Mouse (Mus musculus): ENCODE results near the gene Cryz. TPM values are rescaled to one million over a fixed set of nuclear protein-coding genes. Genes with fewer than 3 reads are reported as not detected.

Gene Cryz
- total RNA-seq, 2 experiments from 2014 or later, result 15.5 to 21.8 TPM

DNA sequence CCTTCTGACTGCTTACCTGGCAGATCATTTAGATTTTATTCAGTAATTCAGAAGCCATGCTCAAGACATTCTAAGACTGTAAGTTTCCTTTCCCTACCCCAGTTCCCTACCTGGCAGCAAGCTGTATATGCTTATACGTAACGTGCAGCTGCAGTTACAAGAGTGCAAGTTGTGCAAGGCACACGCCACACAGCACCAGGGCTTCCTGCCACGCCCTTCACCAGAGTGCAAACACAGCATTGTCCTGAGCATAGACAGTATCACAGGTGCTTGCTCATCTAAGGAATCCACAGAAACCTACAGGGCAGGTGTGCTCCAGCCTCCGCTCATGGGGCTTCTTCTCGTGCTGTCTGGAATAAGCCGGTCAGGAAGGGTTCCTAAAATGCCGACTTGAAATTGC is 18.6 kb upstream of the Cryz start:
- DNase-seq (ENCODE audit: extremely low spot score in 1 of 2, low spot score in 2 of 2), result no peak
- Histone ChIP-seq H3K27ac (no peak overlapping the region), H3K4me3 (no peak overlapping the region)
- TF ChIP-seq CTCF (IDR thresholded peaks at IDR 0.05), result no peak
- intact Hi-C loops (cut with DNase I), result no loop called here

DNA sequence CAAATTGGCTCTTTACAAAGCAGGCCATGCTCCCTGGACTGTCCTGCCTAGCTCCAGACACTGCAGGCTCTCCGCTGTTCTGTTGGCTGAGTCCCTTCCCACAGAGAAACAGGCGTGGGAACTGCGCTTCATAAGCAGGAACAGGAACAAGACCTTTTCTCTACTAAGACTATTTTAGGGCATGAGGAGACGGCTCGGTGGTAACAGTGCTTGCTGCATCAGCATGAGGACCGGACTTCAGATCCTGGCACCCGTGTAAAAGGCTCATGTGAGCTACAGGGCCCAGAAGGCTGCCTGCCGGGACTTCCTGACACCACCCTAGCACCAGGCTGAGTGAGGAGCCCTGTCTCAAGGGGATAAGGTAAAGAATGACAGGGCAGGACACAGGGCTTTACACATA is 12.2 kb upstream of the Cryz start:
- Histone ChIP-seq H3K4me3 (no peak overlapping the region), H3K27ac (no peak overlapping the region)
- no peak for TF ChIP-seq CTCF (IDR thresholded peaks at IDR 0.05)
- intact Hi-C loops (cut with DNase I), result no loop called here
- DNase-seq (ENCODE audit: extremely low spot score in 1 of 2, low spot score in 2 of 2), result no peak

DNA sequence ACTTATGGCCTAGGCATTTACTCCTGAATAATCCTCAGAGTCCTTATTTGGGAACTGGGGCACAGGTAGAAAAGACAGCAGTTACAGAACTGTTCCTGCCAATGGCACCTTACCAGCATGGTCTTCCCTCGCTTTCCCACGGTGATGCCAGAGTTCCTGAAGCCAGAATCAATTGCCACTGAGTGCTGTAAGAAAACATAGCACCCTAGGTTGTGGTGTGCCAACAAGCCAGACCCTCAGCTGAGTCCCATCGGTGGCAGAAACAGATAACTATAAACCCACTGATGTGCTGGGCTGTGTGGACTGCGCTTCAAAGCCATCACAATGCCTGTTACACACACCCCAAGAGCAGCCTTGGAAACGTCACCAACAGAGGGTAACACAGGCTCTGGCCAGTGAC is 5.5 kb upstream of the Cryz start:
- no peak for DNase-seq (ENCODE audit: extremely low spot score in 1 of 2, low spot score in 2 of 2)
- intact Hi-C loops (cut with DNase I), result no loop called here
- TF ChIP-seq CTCF (IDR thresholded peaks at IDR 0.05), result no peak
- no peak overlapping the region for H3K4me3 ChIP-seq
- H3K27ac ChIP-seq, result no peak overlapping the region

DNA sequence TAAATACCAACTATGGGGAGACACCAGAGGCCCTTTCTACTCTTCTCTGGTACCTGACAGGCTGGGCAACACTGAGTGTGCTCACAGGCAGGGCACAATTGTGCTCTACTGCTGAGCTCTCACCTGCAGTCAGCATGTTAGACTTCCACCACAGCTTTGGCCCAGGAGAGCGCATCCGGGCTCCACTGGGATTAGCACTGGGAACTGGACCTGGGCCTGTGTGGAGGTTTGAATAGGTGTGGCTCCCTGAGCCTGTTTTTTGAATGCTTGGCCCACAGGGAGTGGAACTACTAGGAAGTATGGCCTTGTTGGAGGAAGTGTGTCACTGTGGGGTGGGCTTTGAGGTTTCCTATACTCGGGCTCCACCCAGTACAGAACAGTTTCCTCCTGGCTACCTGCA is 4.9 kb upstream of the Cryz start:
- DNase-seq (ENCODE audit: extremely low spot score in 1 of 2, low spot score in 2 of 2), result no peak
- no peak overlapping the region for H3K27ac ChIP-seq
- no peak overlapping the region for H3K4me3 ChIP-seq
- no peak for TF ChIP-seq CTCF (IDR thresholded peaks at IDR 0.05)
- intact Hi-C loops (cut with DNase I), result no loop called here

DNA sequence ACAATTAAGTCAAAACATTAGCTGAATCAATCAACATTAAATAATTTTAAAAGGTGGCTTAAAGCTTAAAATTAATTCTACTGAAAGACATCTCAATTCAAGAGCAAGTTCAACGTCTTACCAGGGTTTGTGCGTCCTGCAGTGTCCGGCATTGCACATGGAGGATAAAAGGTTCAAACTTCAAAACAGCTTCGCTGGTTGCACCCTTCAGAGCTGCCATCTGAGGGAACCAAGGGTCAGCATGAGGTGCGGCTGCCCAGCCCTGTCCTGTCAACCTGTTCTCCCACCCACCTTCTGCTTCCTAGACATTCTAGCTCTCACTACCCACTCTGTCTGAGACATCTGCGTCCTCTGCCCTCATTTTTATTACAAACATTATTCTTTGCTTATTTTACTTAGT is 2.9 kb upstream of the Cryz start:
- intact Hi-C loops (cut with DNase I), result no loop called here
- H3K27ac ChIP-seq, result no peak overlapping the region

DNA sequence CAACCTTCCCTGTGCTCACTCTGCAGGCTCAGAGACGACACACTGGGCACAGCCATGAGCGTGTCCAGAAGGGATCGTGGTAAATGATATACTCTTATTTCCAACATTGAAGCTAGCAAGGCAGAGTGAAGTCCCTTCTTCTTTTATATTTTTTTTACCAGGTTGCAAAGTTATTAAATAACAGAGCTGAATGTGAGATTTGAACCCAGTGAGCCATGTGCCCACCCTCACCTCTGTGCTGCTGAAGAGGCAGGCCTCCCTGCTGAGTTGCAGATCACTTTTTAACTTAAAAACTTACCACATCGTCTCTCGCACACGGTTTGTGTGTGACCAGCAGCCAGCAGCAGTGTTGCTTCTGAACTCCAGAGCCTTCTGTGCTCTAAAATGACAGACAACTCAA is 2.4 kb upstream of the Cryz start:
- no peak for DNase-seq (ENCODE audit: extremely low spot score in 1 of 2, low spot score in 2 of 2)
- intact Hi-C loops (cut with DNase I), result no loop called here

More for the DNA sequence above, 2.9 kb upstream of the Cryz start:
- no peak for DNase-seq (ENCODE audit: extremely low spot score in 1 of 2, low spot score in 2 of 2)
- no peak overlapping the region for H3K4me3 ChIP-seq
- no peak for TF ChIP-seq CTCF (IDR thresholded peaks at IDR 0.05)

DNA sequence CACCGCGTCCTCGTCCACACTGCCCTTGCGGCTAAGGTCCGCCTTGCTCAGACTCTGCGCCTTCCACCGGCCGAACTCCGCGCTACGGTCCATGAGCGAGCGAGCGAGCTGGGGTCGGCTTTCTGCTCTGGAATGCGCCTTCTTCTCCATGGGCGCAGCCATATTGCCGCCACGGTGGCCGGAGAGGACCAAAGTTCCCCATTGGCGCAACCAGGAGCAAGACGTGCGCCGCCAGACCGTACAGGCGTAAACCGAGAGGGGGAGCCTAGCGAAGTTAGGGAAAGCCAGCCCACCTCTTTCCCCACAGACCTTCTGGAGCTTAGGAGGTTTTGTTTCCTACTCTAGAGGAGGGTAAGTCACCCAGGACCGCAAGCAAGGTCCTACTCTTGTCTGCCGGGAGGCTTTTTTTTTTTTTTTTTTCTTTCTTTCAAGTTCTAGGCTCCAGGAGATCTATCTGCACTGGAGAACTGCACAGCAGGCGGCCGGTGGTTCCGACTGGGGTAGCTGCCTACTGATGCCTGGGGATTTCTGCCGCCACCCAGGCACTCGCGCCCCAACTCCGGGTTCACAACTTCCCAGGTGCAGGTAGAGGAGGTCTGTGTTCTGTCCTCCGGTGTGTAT is 533 bp downstream of the Cryz start, which contains the start of gene Tyw3:
TSS of gene Tyw3 (minus strand) at position 171 of the 621 bp plus-strand sequence.
- Histone ChIP-seq H3K27ac (peak within 1 kb of the TSS; percentile 96), H3K4me3 (peak within 1 kb of the TSS; percentile 100)
- intact Hi-C loops (cut with DNase I), result loop anchor here (2.0 kb wide), 1 partner anchor 496 kb away; the partner anchor contains the start of genes Fpgt and Lrriq3
- DNase-seq (ENCODE audit: extremely low spot score in 1 of 2, low spot score in 2 of 2), result peak; percentile 98 to 100
- peak; percentile 36 for TF ChIP-seq CTCF (IDR thresholded peaks at IDR 0.05)

More for the DNA sequence above, 2.4 kb upstream of the Cryz start:
- no peak for TF ChIP-seq CTCF (IDR thresholded peaks at IDR 0.05)
- H3K27ac ChIP-seq, result no peak overlapping the region
- no peak overlapping the region for H3K4me3 ChIP-seq

DNA sequence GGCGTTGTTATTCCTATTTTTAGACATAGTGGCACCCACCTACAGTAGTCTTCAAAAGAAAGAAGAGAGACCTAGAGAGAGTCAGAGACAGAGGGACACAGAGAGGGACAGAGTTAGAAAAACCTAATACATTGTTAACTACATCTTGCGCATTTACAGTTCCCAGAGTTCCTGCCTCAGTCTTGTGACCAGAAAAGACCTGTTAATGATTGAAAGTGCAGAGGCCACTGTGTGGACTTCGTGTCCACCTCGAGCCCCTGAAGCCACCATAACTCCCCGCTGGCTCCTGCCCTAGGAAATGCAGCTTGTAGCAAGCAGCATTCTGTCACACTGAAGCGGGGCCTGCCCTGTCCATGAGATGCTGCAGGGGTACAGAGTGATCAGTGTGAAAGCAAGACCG is 1.1 kb downstream of the Cryz start:
- Histone ChIP-seq H3K27ac (peak overlapping the region; percentile 96; the same call in 1 of the 2 replicates), H3K4me3 (peak overlapping the region; percentile 100)
- intact Hi-C loops (cut with DNase I), result loop anchor here (2.0 kb wide), 1 partner anchor 495 kb away; the partner anchor contains the start of genes Fpgt and Lrriq3
- no peak for DNase-seq (ENCODE audit: extremely low spot score in 1 of 2, low spot score in 2 of 2)
- TF ChIP-seq CTCF (IDR thresholded peaks at IDR 0.05), result no peak

DNA sequence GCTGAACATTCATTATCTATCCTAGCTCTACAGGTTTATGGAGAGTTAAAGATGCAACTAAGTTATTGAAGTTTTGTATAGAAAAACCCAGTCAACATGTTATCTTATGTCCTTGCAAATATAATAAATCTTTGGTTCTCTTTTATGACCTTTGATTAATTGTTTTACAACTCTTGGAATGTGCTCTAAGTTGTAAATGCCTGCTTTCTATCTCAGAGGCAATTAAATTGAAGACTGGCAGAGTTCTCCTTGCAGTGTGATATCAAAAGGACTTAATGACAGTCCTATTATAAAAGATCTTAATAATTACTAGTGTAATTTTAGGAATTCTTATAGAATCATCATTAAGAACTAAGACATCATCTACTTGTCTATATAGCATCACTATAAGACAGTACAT is 5.6 kb downstream of the Cryz start:
- TF ChIP-seq CTCF (IDR thresholded peaks at IDR 0.05), result no peak
- no peak overlapping the region for H3K4me3 ChIP-seq
- no peak for DNase-seq (ENCODE audit: extremely low spot score in 1 of 2, low spot score in 2 of 2)
- no peak overlapping the region for H3K27ac ChIP-seq
- intact Hi-C loops (cut with DNase I), result no loop called here

DNA sequence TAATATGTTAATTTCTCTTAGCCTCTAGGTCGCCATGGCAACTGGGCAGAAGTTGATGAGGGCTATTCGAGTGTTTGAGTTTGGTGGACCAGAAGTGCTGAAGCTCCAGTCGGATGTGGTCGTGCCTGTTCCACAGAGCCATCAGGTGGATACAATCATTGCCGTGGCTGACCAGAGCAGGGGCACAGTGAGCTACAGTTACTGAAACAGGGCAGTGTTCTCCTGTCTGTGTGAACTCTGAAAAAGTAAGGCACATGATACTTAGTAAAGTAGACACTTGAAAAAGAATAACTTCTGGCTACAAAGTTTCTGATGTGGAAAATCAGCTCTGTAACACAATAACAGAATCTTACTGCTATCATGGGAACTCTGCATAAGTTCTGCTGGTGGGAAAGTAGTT is 8.4 kb downstream of the Cryz start:
- Histone ChIP-seq H3K27ac (no peak overlapping the region), H3K4me3 (no peak overlapping the region)
- no peak for TF ChIP-seq CTCF (IDR thresholded peaks at IDR 0.05)
- intact Hi-C loops (cut with DNase I), result no loop called here
- DNase-seq (ENCODE audit: extremely low spot score in 1 of 2, low spot score in 2 of 2), result no peak

DNA sequence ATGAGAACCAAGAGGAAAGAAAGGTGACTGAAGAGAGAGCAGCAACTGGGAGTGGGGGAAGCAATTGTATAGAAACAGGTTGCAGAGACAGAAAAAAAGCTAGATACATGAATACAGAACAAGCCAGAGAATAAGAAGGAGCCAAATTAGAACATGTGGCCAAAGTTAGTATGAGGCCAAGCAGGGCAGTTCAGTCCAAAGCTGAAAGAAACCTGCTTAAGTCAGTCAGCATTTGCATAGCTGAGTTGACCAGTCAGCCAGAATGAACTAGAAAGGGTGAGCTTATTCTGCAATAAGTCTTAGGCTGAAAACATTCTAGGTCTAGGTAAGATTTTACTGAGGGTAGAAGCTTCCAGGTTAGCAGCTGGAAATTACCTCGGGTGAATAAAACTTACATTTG is 11.4 kb downstream of the Cryz start:
- intact Hi-C loops (cut with DNase I), result no loop called here
- TF ChIP-seq CTCF (IDR thresholded peaks at IDR 0.05), result no peak
- Histone ChIP-seq H3K27ac (no peak overlapping the region), H3K4me3 (no peak overlapping the region)
- no peak for DNase-seq (ENCODE audit: extremely low spot score in 1 of 2, low spot score in 2 of 2)

DNA sequence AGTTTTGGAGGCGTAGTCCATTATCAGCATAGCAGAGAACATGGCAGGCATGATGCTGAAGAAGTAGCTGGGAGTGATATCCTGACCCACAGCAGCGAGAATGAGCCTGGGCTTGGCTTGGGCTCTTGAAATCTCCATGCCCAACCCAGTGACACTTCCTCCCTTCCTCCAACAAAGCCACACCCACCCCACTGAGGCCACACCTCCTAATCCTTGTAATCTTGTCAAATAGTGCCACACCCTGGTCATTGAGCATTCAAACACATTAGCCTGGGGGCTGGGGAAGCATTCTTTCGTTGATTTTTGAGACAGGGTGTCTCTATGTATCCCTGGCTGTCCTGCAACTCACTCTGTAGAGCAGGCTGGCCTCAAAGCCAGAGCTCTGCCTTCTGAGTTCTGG is 15.4 kb downstream of the Cryz start:
- H3K4me3 ChIP-seq, result no peak overlapping the region
- H3K27ac ChIP-seq, result no peak overlapping the region
- no peak for DNase-seq (ENCODE audit: extremely low spot score in 1 of 2, low spot score in 2 of 2)
- TF ChIP-seq CTCF (IDR thresholded peaks at IDR 0.05), result no peak
- intact Hi-C loops (cut with DNase I), result no loop called here

DNA sequence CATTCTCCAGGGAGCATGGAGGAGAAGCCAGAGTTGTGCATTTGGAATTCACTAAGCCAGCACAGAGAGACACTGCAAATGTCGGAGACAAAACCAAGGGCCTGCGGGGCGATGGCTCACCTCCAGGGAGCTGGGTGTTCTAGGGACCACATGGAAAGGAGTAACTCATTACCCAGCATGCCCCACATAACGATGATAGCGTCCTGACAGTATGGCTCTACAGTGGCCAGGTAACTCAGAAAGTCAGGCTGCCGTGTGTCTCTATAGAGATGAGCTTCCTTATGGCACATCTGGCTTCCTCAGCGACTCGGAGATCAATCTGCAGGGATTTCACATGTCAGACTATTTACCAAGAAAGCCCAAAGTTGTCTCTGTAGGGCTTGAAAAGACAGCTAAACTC is 18.3 kb downstream of the Cryz start:
- no peak for DNase-seq (ENCODE audit: extremely low spot score in 1 of 2, low spot score in 2 of 2)
- intact Hi-C loops (cut with DNase I), result no loop called here
- H3K27ac ChIP-seq, result no peak overlapping the region
- H3K4me3 ChIP-seq, result no peak overlapping the region
- TF ChIP-seq CTCF (IDR thresholded peaks at IDR 0.05), result no peak

All from left cerebral cortex, adult 2 months (tissue).